Mouse (Mus musculus): ENCODE measurements around the gene Nanp. TPM values are rescaled to one million over a fixed set of nuclear protein-coding genes. Genes with fewer than 3 reads are reported as not detected.

The Nanp gene
- polyA plus RNA-seq, 1 experiment from 2014 or later = 39.0 TPM

DNA sequence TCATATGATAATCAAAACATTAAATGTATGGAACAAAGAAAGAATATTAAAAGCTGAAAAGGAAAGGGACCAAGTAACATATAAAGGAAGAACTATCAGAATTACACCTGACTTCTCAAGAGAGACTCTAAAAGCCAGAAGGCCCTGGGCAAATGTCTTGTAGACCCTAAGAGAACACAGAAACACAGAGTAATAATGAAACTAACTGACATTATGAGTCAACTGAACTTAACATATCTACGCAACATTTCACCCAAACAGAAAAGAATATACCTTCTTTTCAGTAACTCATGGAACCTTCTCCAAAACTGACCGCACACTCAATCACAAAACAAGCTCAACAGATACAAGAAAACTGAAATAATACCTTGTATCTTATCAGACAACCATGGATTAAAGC lies 53.8 kb downstream of the Nanp start:
- ATAC-seq (ENCODE audit: low read depth) (no peak), DNase-seq (ENCODE audit: low spot score) (no peak)
- H3K9me3 ChIP-seq (ENCODE audit: control insufficient read depth, low read length) = no peaks in the 10 kb centered on the region
- no peaks in the 10 kb centered on the region for H3K4me1 ChIP-seq (ENCODE audit: control insufficient read depth, insufficient read depth, low read length)
- WGBS = 94% methylated on average over 2 of the region's 2 CpGs
- H3K27me3 ChIP-seq (replicated peaks; ENCODE audit: control insufficient read depth, insufficient read depth, low read length) = no peaks in the 10 kb centered on the region
- H3K27ac ChIP-seq (replicated peaks; ENCODE audit: low read depth, low read length) = no peak overlapping the region
- no peak overlapping the region for H3K4me2 ChIP-seq (ENCODE audit: low read depth, low read length)
- no peak overlapping the region for H3K4me3 ChIP-seq (ENCODE audit: low read depth, low read length)
- no peaks in the 10 kb centered on the region for H3K36me3 ChIP-seq (ENCODE audit: control insufficient read depth, insufficient read depth, low read length)
- no peak overlapping the region for H3K9ac ChIP-seq (ENCODE audit: low read depth, low read length)

DNA sequence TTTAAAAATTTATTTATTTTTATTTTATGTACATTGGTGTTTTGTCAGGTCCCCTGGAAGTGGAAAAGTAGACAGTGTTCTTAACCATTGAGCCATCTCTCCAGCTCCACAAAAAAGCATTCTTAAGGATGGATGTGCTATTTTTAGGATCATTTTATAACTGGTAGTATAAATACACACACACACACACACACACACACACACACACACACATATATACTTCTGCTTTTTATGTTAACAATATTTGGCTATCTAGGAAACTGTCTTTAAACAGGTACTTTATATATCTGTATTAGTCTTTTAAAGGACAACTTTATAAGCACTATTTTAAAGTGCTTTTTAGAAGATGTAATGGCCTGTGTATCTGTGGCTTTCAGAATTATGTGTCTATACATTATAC lies 57.1 kb downstream of the Nanp start:
- ATAC-seq (ENCODE audit: low read depth) (no peak), DNase-seq (ENCODE audit: low spot score) (no peak)
- Histone ChIP-seq H3K27ac (replicated peaks; ENCODE audit: low read depth, low read length) (no peak overlapping the region), H3K27me3 (replicated peaks; ENCODE audit: control insufficient read depth, insufficient read depth, low read length) (no peaks in the 10 kb centered on the region), H3K4me1 (ENCODE audit: control insufficient read depth, insufficient read depth, low read length) (no peaks in the 10 kb centered on the region), H3K9me3 (ENCODE audit: control insufficient read depth, low read length) (no peaks in the 10 kb centered on the region), H3K9ac (ENCODE audit: low read depth, low read length) (no peak overlapping the region), H3K36me3 (ENCODE audit: control insufficient read depth, insufficient read depth, low read length) (no peaks in the 10 kb centered on the region), H3K4me2 (ENCODE audit: low read depth, low read length) (no peak overlapping the region), H3K4me3 (ENCODE audit: low read depth, low read length) (no peak overlapping the region)

DNA sequence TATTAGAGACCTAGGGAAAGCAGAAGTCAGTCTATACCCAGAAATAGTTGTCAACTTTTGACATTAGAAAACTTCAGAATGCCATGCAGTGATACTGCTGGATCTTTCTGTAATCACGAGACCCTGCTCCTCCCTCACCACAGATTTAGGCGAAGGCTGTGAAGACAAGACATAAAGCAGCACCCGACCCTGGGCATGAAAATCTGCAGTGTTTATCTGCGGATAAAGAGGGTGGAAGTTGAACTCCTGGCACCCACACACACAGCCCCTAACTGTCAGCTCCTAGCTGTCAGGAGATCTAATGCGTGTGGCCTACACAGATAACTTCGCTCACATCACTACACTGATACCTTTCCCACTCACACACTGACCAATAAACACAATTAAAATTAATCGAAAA lies 57.7 kb downstream of the Nanp start:
- WGBS = 84% methylated on average over 7 of the region's 7 CpGs
- no peaks in the 10 kb centered on the region for H3K27me3 ChIP-seq (replicated peaks; ENCODE audit: control insufficient read depth, insufficient read depth, low read length)
- no peaks in the 10 kb centered on the region for H3K36me3 ChIP-seq (ENCODE audit: control insufficient read depth, insufficient read depth, low read length)
- DNase-seq (ENCODE audit: low spot score) = no peak
- no peaks in the 10 kb centered on the region for H3K4me1 ChIP-seq (ENCODE audit: control insufficient read depth, insufficient read depth, low read length)
- H3K27ac ChIP-seq (replicated peaks; ENCODE audit: low read depth, low read length) = no peak overlapping the region
- no peak overlapping the region for H3K9ac ChIP-seq (ENCODE audit: low read depth, low read length)
- no peaks in the 10 kb centered on the region for H3K9me3 ChIP-seq (ENCODE audit: control insufficient read depth, low read length)
- H3K4me2 ChIP-seq (ENCODE audit: low read depth, low read length) = no peak overlapping the region
- no peak for ATAC-seq (ENCODE audit: low read depth)
- no peak overlapping the region for H3K4me3 ChIP-seq (ENCODE audit: low read depth, low read length)

- H3K4me2 ChIP-seq (ENCODE audit: low read depth, low read length) = no peak overlapping the region
- H3K4me1 ChIP-seq (ENCODE audit: control insufficient read depth, insufficient read depth, low read length) = no peaks in the 10 kb centered on the region
- WGBS = 84% methylated on average over 14 of the region's 14 CpGs
- H3K4me3 ChIP-seq (ENCODE audit: low read depth, low read length) = no peak overlapping the region
- H3K9me3 ChIP-seq (ENCODE audit: control insufficient read depth, low read length) = no peaks in the 10 kb centered on the region
- ATAC-seq (ENCODE audit: low read depth) (no peak), DNase-seq (ENCODE audit: low spot score) (no peak)
- no peak overlapping the region for H3K9ac ChIP-seq (ENCODE audit: low read depth, low read length)
- H3K27me3 ChIP-seq (replicated peaks; ENCODE audit: control insufficient read depth, insufficient read depth, low read length) = no peaks in the 10 kb centered on the region
- H3K27ac ChIP-seq (replicated peaks; ENCODE audit: low read depth, low read length) = no peak overlapping the region
- H3K36me3 ChIP-seq (ENCODE audit: control insufficient read depth, insufficient read depth, low read length) = no peaks in the 10 kb centered on the region
Measured at GRCm38 (mm10) chr2:150979861-150980620, 59.2 kb downstream of the Nanp start.

Other genes with a start within 250 kb of the Nanp start
- 65.9 and 72.5 TPM in 2 replicates for gene Abhd12, start 134.7 kb downstream of the Nanp start, polyA plus RNA-seq (2014; fragmentation: Nextera tagmentation; extraction: Ambion mirVana)
- gene Gins1, start 134.0 kb downstream of the Nanp start, polyA plus RNA-seq (2014; fragmentation: Nextera tagmentation; extraction: Ambion mirVana) = 30.0 and 34.7 TPM in 2 replicates
- gene Ninl, start within 50 bp of the Nanp start, polyA plus RNA-seq (2014; fragmentation: Nextera tagmentation; extraction: Ambion mirVana) = 6.1 TPM in 2 replicates
- not detected in 2 replicates for gene Gm14151, start 53.0 kb upstream of the Nanp start, polyA plus RNA-seq (2014; fragmentation: Nextera tagmentation; extraction: Ambion mirVana)
- gene Gm14147, start 58.8 kb upstream of the Nanp start, polyA plus RNA-seq (2014; fragmentation: Nextera tagmentation; extraction: Ambion mirVana) = not detected in 2 replicates